Mouse (Mus musculus) kidney, postnatal 25 days (tissue): ENCODE measurements around the gene Cyld.

ENCODE experiments used
- DNase-seq, 2 experiments: peaks; one replicate each; pipeline ENCODE4 v3.0.0; 2021; ENCODE audit warnings: mixed read lengths in 2 of 2

Cyld gene

DNA sequence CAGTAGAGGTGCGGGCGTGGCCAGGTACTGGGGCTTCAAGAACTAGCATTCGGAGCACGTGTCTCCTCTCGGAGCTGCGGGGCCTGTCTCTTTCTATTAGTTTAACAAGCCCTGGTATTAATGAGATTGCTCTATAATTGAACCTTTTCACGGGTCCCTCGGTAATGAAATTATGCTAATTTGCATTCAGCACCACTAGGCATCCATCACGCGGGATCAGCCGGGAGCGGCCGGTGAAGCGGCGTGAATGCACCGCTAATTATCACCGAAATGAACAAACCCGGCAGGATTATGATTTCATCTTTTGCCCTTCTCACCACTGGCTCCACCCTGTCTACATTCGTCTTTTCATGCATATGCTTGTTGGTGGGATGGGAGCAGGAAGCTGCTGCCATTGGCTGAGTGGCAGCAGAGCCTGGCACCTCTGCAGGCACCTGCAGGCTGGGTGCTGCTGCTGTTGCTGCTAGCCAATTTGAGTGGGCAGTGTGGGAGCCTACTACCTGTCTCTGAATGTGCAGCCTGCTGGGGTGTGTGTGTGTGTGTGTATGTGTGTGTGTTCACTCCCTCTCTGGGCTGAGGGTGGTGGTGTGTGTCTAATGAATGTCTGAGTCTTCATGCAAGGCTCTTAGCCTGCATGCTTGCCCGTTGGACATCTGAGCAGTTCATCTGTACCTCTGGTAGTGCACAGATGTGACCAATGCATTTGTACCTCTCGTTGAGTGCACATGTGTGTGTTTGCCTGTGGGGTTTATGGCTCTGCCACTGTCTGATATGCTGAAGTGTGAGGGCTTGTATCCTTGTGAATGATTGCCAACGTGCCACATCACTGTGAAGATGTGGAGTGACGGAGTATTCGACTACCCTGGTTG is 97.2 kb downstream of the Cyld start:
- DNase-seq, result no peak

DNA sequence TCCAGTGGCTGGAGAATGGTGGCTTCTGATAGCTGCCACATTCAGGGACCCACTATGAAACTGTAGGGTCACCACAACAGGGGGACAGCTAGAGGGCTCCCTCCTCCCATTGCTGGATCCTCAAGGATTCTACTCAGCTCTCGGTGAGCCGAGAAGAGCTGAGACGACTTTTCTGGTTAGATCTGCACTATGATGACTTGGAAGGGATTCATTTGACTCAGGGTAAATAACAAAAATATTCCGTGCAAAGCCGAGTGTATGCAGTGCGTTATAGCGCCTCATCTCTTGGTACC is 97.7 kb downstream of the Cyld start:
- no peak for DNase-seq

DNA sequence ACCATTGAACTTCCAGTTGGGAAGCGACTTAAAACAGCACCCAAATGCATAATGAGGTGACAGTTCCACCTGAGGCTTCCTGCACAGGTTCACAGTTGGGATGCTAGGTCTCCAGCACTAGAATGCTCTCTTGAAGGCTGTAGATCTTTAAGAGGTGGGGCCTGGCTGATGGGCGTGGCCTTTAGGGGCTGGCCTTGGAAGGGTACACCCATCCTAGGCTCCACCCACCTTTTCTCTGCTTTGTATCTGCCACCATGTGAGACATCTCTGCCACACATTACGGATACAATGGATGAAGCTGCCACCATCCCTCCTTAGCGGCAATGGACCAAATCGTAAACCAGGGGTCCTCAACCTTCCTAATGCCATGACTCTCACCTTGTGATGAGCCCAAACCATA is 99.1 kb downstream of the Cyld start:
- no peak for DNase-seq

DNA sequence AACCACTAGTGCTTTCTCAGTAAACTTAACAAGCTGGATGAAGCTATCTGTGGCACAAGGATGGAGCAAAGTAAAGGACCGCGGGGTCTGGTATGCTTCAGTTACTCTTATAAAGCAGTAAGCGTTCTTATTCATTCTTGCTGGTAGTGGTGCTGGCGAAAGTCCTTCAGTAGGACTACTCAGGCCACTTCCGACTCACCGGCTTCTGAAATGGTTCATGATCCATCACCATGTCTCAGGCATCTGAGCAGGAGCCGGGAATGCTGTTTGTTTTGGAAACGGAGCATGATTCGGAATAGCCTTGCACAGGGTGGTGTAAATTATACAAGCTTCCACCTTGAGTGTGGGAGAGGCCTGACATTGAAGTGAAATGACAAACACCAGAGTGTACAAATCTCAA is 99.8 kb downstream of the Cyld start:
- no peak for DNase-seq
